Mouse (Mus musculus) lung, embryonic 16.5 days (tissue): ENCODE results near the gene Rnf128. TPM values are rescaled to one million over a fixed set of nuclear protein-coding genes. Genes with fewer than 3 reads are reported as not detected.

ENCODE experiments used
- ATAC-seq: fragments of 200-750 bp; cut with Nextera tagmentation; 2 replicates; pipeline ENCODE4 v1.8.0; 2017; ENCODE audit warnings: low read depth, mild to moderate bottlenecking, moderate library complexity
- H3K27ac ChIP-seq: fragments of 300-500 bp; sonication (generic); 2 replicates; pipeline ENCODE4 v1.5.1; 2014; ENCODE audit warnings: mild to moderate bottlenecking, control low read depth, low read length
- H3K27me3 ChIP-seq: fragments of 300-500 bp; sonication (generic); 2 replicates; pipeline ENCODE4 v1.6.1; 2014; ENCODE audit warnings: low read depth, low read length, mixed read lengths; ENCODE audit not compliant: control insufficient read depth, insufficient read depth
- H3K36me3 ChIP-seq: fragments of 300-500 bp; sonication (generic); 2 replicates; pipeline ENCODE4 v1.6.1; 2014; ENCODE audit warnings: low read length; ENCODE audit not compliant: control insufficient read depth, insufficient read depth
- H3K4me1 ChIP-seq: fragments of 300-500 bp; sonication (generic); replicated peaks from 2 replicates; pipeline ENCODE4 v1.6.1; 2014; ENCODE audit warnings: low read length, mixed read lengths; ENCODE audit not compliant: control insufficient read depth, insufficient read depth
- H3K4me2 ChIP-seq: fragments of 300-500 bp; sonication (generic); 2 replicates; pipeline ENCODE4 v1.6.1; 2014; ENCODE audit warnings: low read depth, low read length, control low read depth
- H3K4me3 ChIP-seq: fragments of 300-500 bp; sonication (generic); 2 replicates; pipeline ENCODE4 v1.5.1; 2014; ENCODE audit warnings: mild to moderate bottlenecking, low read length, control low read depth
- H3K9ac ChIP-seq: fragments of 300-500 bp; sonication (generic); 2 replicates; pipeline ENCODE4 v1.6.1; 2014; ENCODE audit warnings: low read length, control low read depth
- H3K9me3 ChIP-seq: fragments of 300-500 bp; sonication (generic); 2 replicates; pipeline ENCODE4 v1.6.1; 2016; ENCODE audit warnings: low read length; ENCODE audit not compliant: control insufficient read depth
- WGBS: fragments of 180-500 bp; shearing (Covaris S2); extraction: QIAGEN DNeasy Blood & Tissue Kit; methylation state at CpG from one replicate; pipeline ENCODE4 v1.1.7; 2014; 5-methylcytosine and 5-hydroxymethylcytosine counted together
- polyA plus RNA-seq: library from polyadenylated mRNA; unstranded; fragments of >200 nt; fragmentation: Nextera tagmentation; extraction: Ambion mirVana; gene quantifications from 2 replicates; pipeline ENCODE4 v1.2.1, GENCODE M21; 2015

The Rnf128 gene
- polyA plus RNA-seq, 1 experiment from 2014 or later = 5.9 TPM

- Histone ChIP-seq H3K27ac (no peak overlapping the region), H3K9me3 (no peaks in the 10 kb centered on the region), H3K9ac (no peak overlapping the region), H3K36me3 (no peaks in the 10 kb centered on the region), H3K27me3 (no peaks in the 10 kb centered on the region), H3K4me1 (no peaks in the 10 kb centered on the region), H3K4me2 (no peak overlapping the region), H3K4me3 (no peak overlapping the region)
- no peak for ATAC-seq
- 59% methylated on average over 5 of the region's 5 CpGs for WGBS
These were observed 91.4 kb downstream of the Rnf128 start for GRCm38 (mm10) chrX:139654350-139655063.

- Histone ChIP-seq H3K9ac (no peak overlapping the region), H3K4me2 (no peak overlapping the region), H3K4me3 (no peak overlapping the region), H3K27ac (no peak overlapping the region), H3K27me3 (no peaks in the 10 kb centered on the region), H3K36me3 (no peaks in the 10 kb centered on the region), H3K4me1 (no peaks in the 10 kb centered on the region), H3K9me3 (no peaks in the 10 kb centered on the region)
- ATAC-seq = no peak
- WGBS = 33% methylated on average over 1 of the region's 1 CpGs
These were observed 99.0 kb downstream of the Rnf128 start for GRCm38 (mm10) chrX:139662111-139662510.

DNA sequence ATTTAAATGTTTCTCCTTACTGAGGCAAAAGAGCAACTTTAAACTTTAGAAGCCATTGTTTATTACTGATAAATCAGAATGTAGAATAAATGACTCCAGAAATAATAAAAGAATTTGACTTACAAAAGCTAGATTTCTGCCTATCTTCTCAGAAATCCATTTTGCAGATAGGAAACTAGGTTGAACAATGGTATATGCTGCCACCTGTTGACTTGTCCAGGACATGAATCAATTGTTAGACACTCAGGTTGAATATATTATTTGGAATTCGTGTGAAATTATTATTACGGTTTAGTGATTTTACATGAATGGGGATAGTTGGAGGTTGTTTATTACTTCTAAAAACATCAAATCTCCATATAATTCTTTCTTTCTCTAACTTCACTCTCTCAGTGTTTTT is 102.7 kb downstream of the Rnf128 start:
- Histone ChIP-seq H3K27ac (no peak overlapping the region), H3K4me1 (no peaks in the 10 kb centered on the region), H3K4me3 (no peak overlapping the region), H3K4me2 (no peak overlapping the region), H3K27me3 (no peaks in the 10 kb centered on the region), H3K9ac (no peak overlapping the region), H3K9me3 (no peaks in the 10 kb centered on the region), H3K36me3 (no peaks in the 10 kb centered on the region)
- WGBS = 60% methylated on average over 2 of the region's 2 CpGs
- ATAC-seq = no peak

- Histone ChIP-seq H3K9me3 (no peaks in the 10 kb centered on the region), H3K27ac (peak overlapping the region; percentile 59), H3K4me1 (0 out of 2 replicates have a peak, but pooled peaks cover 3% of the 10 kb centered on the region), H3K36me3 (no peaks in the 10 kb centered on the region), H3K4me3 (peak overlapping the region; percentile 62), H3K9ac (peak overlapping the region; percentile 56), H3K27me3 (no peaks in the 10 kb centered on the region), H3K4me2 (peak overlapping the region; percentile 54)
- ATAC-seq = peak; percentile 47; the same call in 1 of the 2 replicates
- WGBS = 23% methylated on average over 8 of the region's 8 CpGs
These were observed 121.3 kb downstream of the Rnf128 start for GRCm38 (mm10) chrX:139684410-139684774.

DNA sequence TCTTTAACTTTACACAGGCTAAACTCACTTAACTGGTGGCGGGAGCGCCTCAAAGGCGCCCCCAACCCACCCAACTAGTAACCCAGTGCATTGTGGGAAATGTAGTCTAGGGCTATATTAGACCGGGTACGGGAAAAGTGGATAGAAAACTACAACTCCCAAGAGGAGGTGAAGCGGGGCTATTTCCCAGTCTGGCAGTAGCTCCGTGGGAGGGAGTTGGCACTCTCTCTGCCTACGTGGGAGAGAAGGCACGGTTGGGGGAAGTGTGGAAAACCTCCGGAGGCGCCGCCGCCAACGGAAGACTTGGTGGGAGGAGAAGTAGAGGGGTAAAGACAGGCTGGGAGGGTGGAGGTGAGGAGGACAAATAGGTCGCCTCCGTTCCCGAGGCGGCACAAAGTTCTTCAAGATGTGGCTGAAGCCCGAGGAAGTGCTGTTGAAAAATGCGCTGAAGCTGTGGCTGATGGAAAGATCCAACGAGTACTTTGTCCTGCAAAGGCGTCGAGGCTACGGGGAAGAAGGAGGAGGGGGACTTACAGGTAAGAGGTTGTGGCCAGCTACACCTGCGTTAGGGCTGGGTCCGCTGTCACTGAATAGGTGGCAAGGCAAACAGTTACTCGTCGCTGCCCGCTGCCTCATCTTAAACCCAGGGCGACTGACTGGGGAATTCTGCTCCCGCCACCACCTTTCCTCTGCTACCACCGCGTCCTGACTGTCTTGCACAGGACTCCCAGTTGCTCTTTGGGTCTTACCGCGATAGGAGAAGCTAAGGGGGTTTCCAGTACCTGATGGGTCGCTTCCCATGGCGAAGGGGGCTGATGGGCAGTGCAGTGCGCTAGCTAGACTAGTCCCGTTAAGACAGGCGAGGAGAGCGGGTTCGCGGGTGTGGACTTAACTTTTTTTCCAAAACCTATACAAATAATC is 121.9 kb downstream of the Rnf128 start, which contains the start of gene Tbc1d8b:
TSS of gene Tbc1d8b (plus strand) at position 222 of the 921 bp plus-strand sequence.
- Histone ChIP-seq H3K9me3 (no peaks in the 10 kb centered on the region), H3K27me3 (no peaks in the 10 kb centered on the region), H3K4me1 (0 out of 2 replicates have a peak, but pooled peaks cover 3% of the 10 kb centered on the region), H3K36me3 (no peaks in the 10 kb centered on the region), H3K4me2 (peak within 1 kb of the TSS; percentile 61), H3K4me3 (peak within 1 kb of the TSS; percentile 62), H3K27ac (peak within 1 kb of the TSS; percentile 61), H3K9ac (peak within 1 kb of the TSS; percentile 68)
- 10% methylated on average over 43 of the region's 43 CpGs for WGBS
- peak; percentile 100 for ATAC-seq

DNA sequence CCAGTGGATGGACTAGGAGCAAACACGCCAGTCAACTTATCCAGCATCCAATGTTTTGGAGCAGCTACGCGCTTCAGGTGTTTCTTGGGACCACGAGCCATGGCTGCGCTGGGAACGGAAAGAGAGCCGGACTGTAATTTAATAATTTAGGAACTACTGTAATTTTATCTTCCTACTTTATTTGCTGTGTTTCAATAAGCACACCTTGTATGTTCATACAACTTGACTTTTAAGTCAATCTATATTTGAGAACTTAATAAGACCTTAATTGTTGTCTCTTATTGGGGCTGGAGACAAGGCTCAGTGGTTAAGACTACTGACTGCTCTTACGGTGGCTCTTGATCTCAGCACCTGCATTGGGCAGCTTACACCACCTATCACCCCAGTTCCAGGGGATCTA is 151.3 kb downstream of the Rnf128 start, which contains the start of gene Gm15013:
TSS of gene Gm15013 (minus strand) at position 101 of the 400 bp plus-strand sequence.
- Histone ChIP-seq H3K4me3 (no peak within 1 kb of the TSS), H3K27me3 (no peaks in the 10 kb centered on the region), H3K36me3 (no peaks in the 10 kb centered on the region), H3K9me3 (no peaks in the 10 kb centered on the region), H3K4me1 (no peaks in the 10 kb centered on the region), H3K4me2 (no peak within 1 kb of the TSS), H3K27ac (no peak within 1 kb of the TSS), H3K9ac (no peak within 1 kb of the TSS)
- no peak for ATAC-seq
- WGBS = 96% methylated on average over 8 of the region's 8 CpGs

DNA sequence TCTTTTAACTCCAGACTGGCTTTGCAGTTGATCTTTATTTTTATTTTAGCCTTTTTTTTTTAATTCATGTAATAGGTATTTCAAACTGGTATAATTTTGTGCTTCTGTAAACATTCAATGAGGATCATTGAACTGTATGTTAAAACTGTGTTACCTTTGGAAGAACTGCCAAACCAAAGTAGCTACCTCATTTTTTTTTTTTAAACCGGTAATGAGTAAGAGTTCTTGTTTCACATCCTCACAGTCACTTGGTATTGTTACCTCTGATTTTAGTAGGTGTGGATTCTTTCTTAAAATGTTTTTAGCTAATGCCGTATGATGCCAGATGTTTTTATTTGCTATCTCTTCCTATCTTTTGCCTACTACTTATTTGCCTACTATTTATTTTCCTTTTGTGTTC is 159.2 kb downstream of the Rnf128 start:
- Histone ChIP-seq H3K9ac (no peak overlapping the region), H3K27ac (no peak overlapping the region), H3K4me1 (no peaks in the 10 kb centered on the region), H3K4me3 (no peak overlapping the region), H3K36me3 (no peaks in the 10 kb centered on the region), H3K4me2 (no peak overlapping the region), H3K27me3 (no peaks in the 10 kb centered on the region), H3K9me3 (no peaks in the 10 kb centered on the region)
- WGBS = 91% methylated on average over 2 of the region's 2 CpGs
- ATAC-seq = no peak
